Mouse (Mus musculus) embryonic facial prominence, embryonic 15.5 days (tissue): ENCODE data around the gene Zfp296. TPM values are rescaled to one million over a fixed set of nuclear protein-coding genes. Genes with fewer than 3 reads are reported as not detected.

Experiments
- ATAC-seq: fragments of 200-750 bp; cut with Nextera tagmentation; 2 replicates; pipeline ENCODE4 v1.8.0; 2017; ENCODE audit warnings: low read depth, moderate TSS enrichment; ENCODE audit not compliant: insufficient number of reproducible peaks, low FRiP score, low TSS enrichment
- H3K27ac ChIP-seq: fragments of 300-500 bp; sonication (generic); replicated peaks from 2 replicates; pipeline ENCODE4 v1.5.1; 2015; ENCODE audit warnings: mild to moderate bottlenecking, inconsistent platforms
- H3K27me3 ChIP-seq: fragments of 300-500 bp; sonication (generic); 2 replicates; pipeline ENCODE4 v1.6.1; 2015; ENCODE audit warnings: inconsistent platforms
- H3K36me3 ChIP-seq: fragments of 300-500 bp; sonication (generic); 2 replicates; pipeline ENCODE4 v1.6.1; 2015; ENCODE audit warnings: mild to moderate bottlenecking, inconsistent platforms
- H3K4me1 ChIP-seq: fragments of 300-500 bp; sonication (generic); 2 replicates; pipeline ENCODE4 v1.6.1; 2015; ENCODE audit warnings: inconsistent platforms
- H3K4me2 ChIP-seq: fragments of 300-500 bp; sonication (generic); replicated peaks from 2 replicates; pipeline ENCODE4 v1.6.1; 2015; ENCODE audit warnings: mild to moderate bottlenecking, inconsistent platforms
- H3K4me3 ChIP-seq: fragments of 300-500 bp; sonication (generic); replicated peaks from 2 replicates; pipeline ENCODE4 v1.5.1; 2015; ENCODE audit warnings: mild to moderate bottlenecking, inconsistent platforms
- H3K9ac ChIP-seq: fragments of 300-500 bp; sonication (generic); 2 replicates; pipeline ENCODE4 v1.6.1; 2015; ENCODE audit warnings: inconsistent platforms
- H3K9me3 ChIP-seq: fragments of 300-500 bp; sonication (generic); replicated peaks from 2 replicates; pipeline ENCODE4 v1.6.1; 2016; ENCODE audit warnings: inconsistent platforms
- WGBS: fragments of 180-500 bp; shearing (Covaris S2); methylation state at CpG from one replicate; pipeline ENCODE4 v1.1.7; 2015; 5-methylcytosine and 5-hydroxymethylcytosine counted together
- polyA plus RNA-seq: library from polyadenylated mRNA; unstranded; fragments of >200 nt; fragmentation: Nextera tagmentation; extraction: Ambion mirVana; gene quantifications from 2 replicates; pipeline ENCODE4 v1.2.1, GENCODE M21; 2015

Zfp296 gene
- polyA plus RNA-seq: 1.5 and 2.2 TPM in 2 replicates

GRCm38 (mm10) chr7:19577141-19577852 lies at the start of gene Zfp296, which contains the start of gene Gemin7:
Gene Zfp296 (plus strand): TSS chr7:19577287.
Gene Gemin7 (minus strand): TSS chr7:19577595.
- Histone ChIP-seq H3K36me3 (peaks cover 23% of the 10 kb centered on the region), H3K4me3 (peak within 1 kb of the TSS; percentile 39), H3K4me2 (peak within 1 kb of the TSS; percentile 73), H3K9ac (peak within 1 kb of the TSS; percentile 10; the same call in 1 of the 2 replicates), H3K4me1 (peaks cover 37% of the 10 kb centered on the region), H3K27ac (no peak within 1 kb of the TSS), H3K27me3 (peaks cover 33% of the 10 kb centered on the region), H3K9me3 (no peaks in the 10 kb centered on the region)
- ATAC-seq: no peak
- WGBS: 1% methylated on average over 56 of the region's 56 CpGs

- H3K9ac ChIP-seq: no peak overlapping the region
- H3K9me3 ChIP-seq: no peaks in the 10 kb centered on the region
- ATAC-seq: no peak
- H3K4me2 ChIP-seq: no peak overlapping the region
- 75% methylated on average over 10 of the region's 10 CpGs for WGBS
- no peak overlapping the region for H3K27ac ChIP-seq
- no peak overlapping the region for H3K4me3 ChIP-seq
- peaks cover 74% of the 10 kb centered on the region for H3K36me3 ChIP-seq
- no peaks in the 10 kb centered on the region for H3K4me1 ChIP-seq
- H3K27me3 ChIP-seq: no peaks in the 10 kb centered on the region
Observed at GRCm38 (mm10) chr7:19531077-19531476, 46.0 kb upstream of the Zfp296 start.

- no peak for ATAC-seq
- no peak overlapping the region for H3K27ac ChIP-seq
- WGBS: 86% methylated on average over 14 of the region's 14 CpGs
- H3K9me3 ChIP-seq: no peaks in the 10 kb centered on the region
- H3K27me3 ChIP-seq: no peaks in the 10 kb centered on the region
- peaks cover 74% of the 10 kb centered on the region for H3K36me3 ChIP-seq
- H3K4me3 ChIP-seq: no peak overlapping the region
- no peak overlapping the region for H3K9ac ChIP-seq
- H3K4me1 ChIP-seq: no peaks in the 10 kb centered on the region
- H3K4me2 ChIP-seq: no peak overlapping the region
Observed at GRCm38 (mm10) chr7:19532240-19532639, 44.8 kb upstream of the Zfp296 start.

- H3K9ac ChIP-seq: no peak overlapping the region
- ATAC-seq: no peak
- H3K36me3 ChIP-seq: peaks cover 60% of the 10 kb centered on the region
- H3K4me3 ChIP-seq: no peak overlapping the region
- H3K9me3 ChIP-seq: no peaks in the 10 kb centered on the region
- H3K27ac ChIP-seq: no peak overlapping the region
- no peaks in the 10 kb centered on the region for H3K27me3 ChIP-seq
- H3K4me1 ChIP-seq: no peaks in the 10 kb centered on the region
- 93% methylated on average over 10 of the region's 10 CpGs for WGBS
- no peak overlapping the region for H3K4me2 ChIP-seq
Observed at GRCm38 (mm10) chr7:19534676-19535075, 42.4 kb upstream of the Zfp296 start.

- Histone ChIP-seq H3K36me3 (no peaks in the 10 kb centered on the region), H3K4me2 (no peak overlapping the region), H3K27me3 (no peaks in the 10 kb centered on the region), H3K27ac (no peak overlapping the region), H3K9me3 (no peaks in the 10 kb centered on the region), H3K4me1 (peaks cover 29% of the 10 kb centered on the region), H3K9ac (no peak overlapping the region), H3K4me3 (no peak overlapping the region)
- ATAC-seq: no peak
- WGBS: 87% methylated on average over 2 of the region's 2 CpGs
Observed at GRCm38 (mm10) chr7:19540771-19541566, 36.1 kb upstream of the Zfp296 start.

DNA sequence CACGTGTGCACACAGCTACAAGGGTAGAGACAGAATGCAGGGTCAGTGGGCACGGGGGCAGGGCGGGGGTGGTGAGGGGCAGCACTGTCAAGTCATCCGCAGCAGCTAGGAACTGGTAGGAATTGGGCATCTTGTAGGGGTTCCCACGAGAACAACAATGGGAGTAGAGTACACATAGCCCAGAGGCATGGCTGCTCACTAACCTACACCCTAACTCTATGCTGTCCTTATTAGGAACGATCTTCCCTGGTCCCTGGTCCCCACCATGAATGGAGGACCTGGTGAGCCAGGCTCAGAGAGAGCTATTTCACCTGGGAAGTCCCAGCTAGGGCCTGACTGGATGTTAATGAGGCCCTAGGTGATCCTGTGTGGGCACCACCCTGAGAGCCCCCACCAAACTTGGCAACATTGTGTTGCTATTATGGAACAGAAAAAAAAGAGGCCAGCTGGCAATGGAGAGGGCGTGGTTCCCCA lies 35.4 kb upstream of the Zfp296 start:
- Histone ChIP-seq H3K9me3 (no peaks in the 10 kb centered on the region), H3K4me2 (no peak overlapping the region), H3K27me3 (no peaks in the 10 kb centered on the region), H3K27ac (peak overlapping the region; percentile 60; the same call in 1 of the 2 replicates), H3K4me1 (peaks cover 36% of the 10 kb centered on the region), H3K36me3 (no peaks in the 10 kb centered on the region), H3K4me3 (no peak overlapping the region), H3K9ac (no peak overlapping the region)
- WGBS: 73% methylated on average over 7 of the region's 7 CpGs
- peak; percentile 11 for ATAC-seq

DNA sequence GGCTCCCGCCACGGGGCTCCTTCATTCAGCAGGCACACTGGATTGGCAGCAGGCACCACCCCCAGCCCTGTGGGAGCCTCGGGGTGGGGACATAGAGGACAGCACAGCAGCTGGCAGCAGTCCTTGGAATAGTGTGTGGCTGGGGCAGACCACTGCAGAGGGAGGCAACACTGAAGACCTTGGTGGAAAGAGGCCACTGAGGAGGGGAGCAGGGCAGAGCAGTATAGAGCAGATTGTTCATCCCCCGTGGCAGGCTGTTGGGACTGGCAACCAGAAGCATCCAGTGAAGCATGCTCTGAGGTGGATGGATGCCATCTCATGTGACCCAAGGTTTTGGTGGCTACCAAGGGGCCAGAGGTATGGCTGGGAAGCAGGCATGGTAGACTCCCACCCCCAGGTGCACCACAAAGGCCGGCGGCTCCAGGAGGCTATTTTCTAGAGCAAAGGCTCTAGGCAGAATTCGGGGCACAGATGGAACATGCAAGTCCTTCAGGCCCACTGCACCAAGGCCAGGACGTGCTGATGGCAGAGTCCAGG lies 34.9 kb upstream of the Zfp296 start:
- peaks cover 36% of the 10 kb centered on the region for H3K4me1 ChIP-seq
- no peaks in the 10 kb centered on the region for H3K36me3 ChIP-seq
- H3K9ac ChIP-seq: no peak overlapping the region
- WGBS: 53% methylated on average over 8 of the region's 8 CpGs
- peak overlapping the region; percentile 60 for H3K27ac ChIP-seq
- H3K27me3 ChIP-seq: no peaks in the 10 kb centered on the region
- H3K4me3 ChIP-seq: no peak overlapping the region
- no peaks in the 10 kb centered on the region for H3K9me3 ChIP-seq
- no peak overlapping the region for H3K4me2 ChIP-seq
- ATAC-seq: peak; percentile 84

GRCm38 (mm10) chr7:19543584-19543983 lies 33.5 kb upstream of the Zfp296 start:
- Histone ChIP-seq H3K4me2 (no peak overlapping the region), H3K4me3 (no peak overlapping the region), H3K27ac (no peak overlapping the region), H3K9ac (no peak overlapping the region), H3K36me3 (no peaks in the 10 kb centered on the region), H3K9me3 (no peaks in the 10 kb centered on the region), H3K27me3 (no peaks in the 10 kb centered on the region), H3K4me1 (peaks cover 41% of the 10 kb centered on the region)
- WGBS: 46% methylated on average over 6 of the region's 6 CpGs
- no peak for ATAC-seq

DNA sequence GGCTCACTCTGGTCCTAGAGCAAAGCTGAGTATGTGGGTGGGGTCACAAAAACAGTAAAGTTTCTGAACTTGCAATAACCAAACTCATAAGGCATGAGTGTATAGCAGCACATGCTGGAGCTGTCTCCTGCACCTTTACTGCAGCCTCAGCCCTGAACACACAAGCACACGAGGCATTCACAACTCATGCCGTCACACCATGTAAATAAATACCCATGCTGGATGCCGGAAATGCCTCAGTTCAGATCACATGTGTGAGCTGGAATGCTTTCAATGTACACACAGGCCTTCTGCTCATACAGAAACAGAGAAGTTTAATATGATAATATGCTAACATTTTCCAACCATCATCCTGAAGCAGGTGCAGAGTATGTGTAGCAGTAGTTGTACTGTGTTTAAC lies 31.1 kb upstream of the Zfp296 start:
- Histone ChIP-seq H3K36me3 (no peaks in the 10 kb centered on the region), H3K9me3 (no peaks in the 10 kb centered on the region), H3K4me2 (no peak overlapping the region), H3K27me3 (no peaks in the 10 kb centered on the region), H3K4me1 (peaks cover 37% of the 10 kb centered on the region), H3K27ac (no peak overlapping the region), H3K9ac (no peak overlapping the region), H3K4me3 (no peak overlapping the region)
- WGBS: 35% methylated on average over 3 of the region's 3 CpGs
- no peak for ATAC-seq

GRCm38 (mm10) chr7:19547344-19547969 lies 29.6 kb upstream of the Zfp296 start:
- Histone ChIP-seq H3K36me3 (no peaks in the 10 kb centered on the region), H3K27ac (no peak overlapping the region), H3K9ac (no peak overlapping the region), H3K4me2 (no peak overlapping the region), H3K4me1 (peaks cover 31% of the 10 kb centered on the region), H3K9me3 (no peaks in the 10 kb centered on the region), H3K4me3 (no peak overlapping the region), H3K27me3 (no peaks in the 10 kb centered on the region)
- 56% methylated on average over 2 of the region's 2 CpGs for whole genome bisulfite sequencing
- ATAC-seq: no peak

GRCm38 (mm10) chr7:19549394-19549793 lies 27.7 kb upstream of the Zfp296 start:
- H3K9me3 ChIP-seq: no peaks in the 10 kb centered on the region
- H3K4me3 ChIP-seq: no peak overlapping the region
- 77% methylated on average over 10 of the region's 10 CpGs for WGBS
- no peak for ATAC-seq
- H3K36me3 ChIP-seq: no peaks in the 10 kb centered on the region; the same call in 1 of the 2 replicates
- H3K4me1 ChIP-seq: peaks cover 28% of the 10 kb centered on the region
- H3K4me2 ChIP-seq: no peak overlapping the region
- no peak overlapping the region for H3K9ac ChIP-seq
- H3K27ac ChIP-seq: no peak overlapping the region
- no peaks in the 10 kb centered on the region for H3K27me3 ChIP-seq
